Mouse (Mus musculus) forebrain, embryonic 15.5 days (tissue): ENCODE data around the gene Gtpbp1. TPM values are rescaled to one million over a fixed set of nuclear protein-coding genes. Genes with fewer than 3 reads are reported as not detected.
A peak's percentile ranks its signal among the peaks of the same experiment; 100 is the strongest.

Source experiments
- ATAC-seq: fragments of 200-750 bp; cut with Nextera tagmentation; replicated peaks from 2 replicates; pipeline ENCODE4 v1.8.0; 2017; ENCODE audit warnings: mild to moderate bottlenecking, moderate TSS enrichment, moderate library complexity
- H3K27ac ChIP-seq: fragments of 300-500 bp; sonication (generic); replicated peaks from 2 replicates; pipeline ENCODE4 v1.5.1; 2015; ENCODE audit warnings: mild to moderate bottlenecking, inconsistent platforms
- H3K27me3 ChIP-seq: fragments of 300-500 bp; sonication (generic); 2 replicates; pipeline ENCODE4 v1.6.1; 2015; ENCODE audit warnings: inconsistent platforms
- H3K36me3 ChIP-seq: fragments of 300-500 bp; sonication (generic); 2 replicates; pipeline ENCODE4 v1.6.1; 2015; ENCODE audit warnings: mild to moderate bottlenecking, inconsistent platforms
- H3K4me1 ChIP-seq: fragments of 300-500 bp; sonication (generic); 2 replicates; pipeline ENCODE4 v1.6.1; 2015; ENCODE audit warnings: inconsistent platforms
- H3K4me2 ChIP-seq: fragments of 300-500 bp; sonication (generic); replicated peaks from 2 replicates; pipeline ENCODE4 v1.6.1; 2015; ENCODE audit warnings: mild to moderate bottlenecking, inconsistent platforms
- H3K4me3 ChIP-seq: fragments of 300-500 bp; sonication (generic); 2 replicates; pipeline ENCODE4 v1.5.1; 2015; ENCODE audit warnings: mild to moderate bottlenecking, inconsistent platforms
- H3K9ac ChIP-seq: fragments of 300-500 bp; sonication (generic); replicated peaks from 2 replicates; pipeline ENCODE4 v1.6.1; 2015; ENCODE audit warnings: mild to moderate bottlenecking, inconsistent platforms
- H3K9me3 ChIP-seq: fragments of 300-500 bp; sonication (generic); 2 replicates; pipeline ENCODE4 v1.6.1; 2016; ENCODE audit warnings: inconsistent platforms
- WGBS: fragments of 180-500 bp; shearing (Covaris S2); methylation state at CpG from one replicate; pipeline ENCODE4 v1.1.7; 2015; ENCODE audit warnings: mixed read lengths; 5-methylcytosine and 5-hydroxymethylcytosine counted together
- polyA plus RNA-seq: library from polyadenylated mRNA; unstranded; fragments of >200 nt; fragmentation: Nextera tagmentation; extraction: Ambion mirVana; gene quantifications from 2 replicates; pipeline ENCODE4 v1.2.1, GENCODE M21; 2015

The Gtpbp1 gene
- polyA plus RNA-seq, 1 experiment from 2014 or later = 53.9 TPM

DNA sequence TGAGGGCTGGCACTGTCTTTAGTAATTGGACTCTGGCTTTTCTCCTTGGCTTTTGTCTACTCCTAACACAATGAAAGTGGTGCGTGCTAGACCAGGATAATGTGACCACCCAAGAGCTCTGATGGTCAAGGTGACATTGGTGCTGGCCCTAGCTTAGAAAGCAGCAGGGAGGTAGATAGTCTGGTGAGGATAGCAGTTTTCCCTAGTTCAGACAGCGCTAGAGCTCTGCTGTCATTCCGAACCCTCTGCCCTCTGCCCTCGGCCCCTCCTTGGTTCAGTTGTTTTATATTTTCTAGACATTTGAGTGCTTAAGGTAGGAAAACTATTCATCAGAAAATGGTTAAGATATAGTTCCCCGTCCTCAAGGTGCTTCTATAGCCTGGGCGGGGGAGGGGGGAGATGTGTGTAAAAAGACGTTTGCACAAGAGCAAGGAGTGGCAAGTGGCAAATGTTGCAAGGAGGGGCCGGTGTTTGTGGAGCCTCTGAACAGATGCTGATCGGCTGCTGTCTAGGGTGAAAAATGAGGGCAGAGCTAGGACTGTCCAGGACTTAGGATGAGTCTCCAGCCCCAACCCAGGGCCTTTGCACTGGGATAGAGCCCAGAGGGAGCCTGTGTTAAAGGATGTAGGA, 7.0 kb downstream of the Gtpbp1 start:
- Histone ChIP-seq H3K27ac (peak overlapping the region; percentile 66), H3K4me1 (peaks cover 20% of the 10 kb centered on the region), H3K9ac (no peak overlapping the region), H3K36me3 (0 out of 2 replicates have a peak, but pooled peaks cover 4% of the 10 kb centered on the region), H3K9me3 (no peaks in the 10 kb centered on the region), H3K27me3 (no peaks in the 10 kb centered on the region), H3K4me3 (no peak overlapping the region), H3K4me2 (no peak overlapping the region)
- 71% methylated on average over 9 of the region's 9 CpGs for WGBS
- ATAC-seq = peak; percentile 11; the same call in 1 of the 2 replicates

- ATAC-seq = no peak
- H3K9ac ChIP-seq = no peak overlapping the region
- H3K27me3 ChIP-seq = no peaks in the 10 kb centered on the region
- H3K36me3 ChIP-seq = peaks cover 40% of the 10 kb centered on the region
- no peak overlapping the region for H3K4me3 ChIP-seq
- WGBS = 77% methylated on average over 17 of the region's 17 CpGs
- 0 out of 2 replicates have a peak, but pooled peaks cover 5% of the 10 kb centered on the region for H3K4me1 ChIP-seq
- H3K9me3 ChIP-seq = no peaks in the 10 kb centered on the region
- H3K27ac ChIP-seq = 0 out of 2 replicates have a peak overlapping the region, but pooled peaks have one; percentile 13
- no peak overlapping the region for H3K4me2 ChIP-seq
These were observed 16.1 kb downstream of the Gtpbp1 start for GRCm38 (mm10) chr15:79706603-79707214.

GRCm38 (mm10) chr15:79708229-79708822, 17.7 kb downstream of the Gtpbp1 start:
- H3K36me3 ChIP-seq = peaks cover 54% of the 10 kb centered on the region
- WGBS = 92% methylated on average over 5 of the region's 5 CpGs
- ATAC-seq = no peak
- 0 out of 2 replicates have a peak, but pooled peaks cover 5% of the 10 kb centered on the region for H3K4me1 ChIP-seq
- H3K27me3 ChIP-seq = no peaks in the 10 kb centered on the region
- no peak overlapping the region for H3K4me3 ChIP-seq
- no peak overlapping the region for H3K27ac ChIP-seq
- H3K4me2 ChIP-seq = no peak overlapping the region
- no peak overlapping the region for H3K9ac ChIP-seq
- no peaks in the 10 kb centered on the region for H3K9me3 ChIP-seq

- Histone ChIP-seq H3K27me3 (no peaks in the 10 kb centered on the region), H3K27ac (no peak overlapping the region), H3K36me3 (peaks cover 85% of the 10 kb centered on the region), H3K9me3 (no peaks in the 10 kb centered on the region), H3K4me3 (no peak overlapping the region), H3K4me2 (no peak overlapping the region), H3K9ac (no peak overlapping the region), H3K4me1 (no peaks in the 10 kb centered on the region)
- ATAC-seq = no peak
- 91% methylated on average over 7 of the region's 7 CpGs for WGBS
These were observed 25.0 kb downstream of the Gtpbp1 start for GRCm38 (mm10) chr15:79715646-79716045.

DNA sequence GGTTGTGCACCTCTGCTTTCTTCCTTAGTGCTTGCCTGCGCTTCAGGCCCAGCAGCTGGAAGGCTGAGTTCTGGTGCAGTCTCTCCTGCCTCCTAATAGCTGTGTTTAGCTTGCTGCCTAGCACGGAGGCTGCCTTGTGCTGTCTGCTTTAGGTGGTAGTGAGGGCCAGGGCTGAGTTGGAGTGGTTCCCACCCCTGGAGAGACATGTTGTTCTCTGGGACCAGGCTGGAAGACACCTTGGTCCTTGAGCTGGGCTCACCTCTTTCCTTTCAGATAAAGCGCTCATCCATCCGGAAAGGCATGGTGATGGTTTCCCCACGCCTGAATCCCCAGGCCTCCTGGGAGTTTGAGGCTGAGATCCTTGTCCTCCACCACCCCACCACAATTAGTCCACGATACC, 26.1 kb downstream of the Gtpbp1 start:
- no peaks in the 10 kb centered on the region for H3K4me1 ChIP-seq

GRCm38 (mm10) chr15:79720267-79720666, 29.6 kb downstream of the Gtpbp1 start:
- ATAC-seq = no peak
- Histone ChIP-seq H3K27ac (no peak overlapping the region), H3K9ac (no peak overlapping the region), H3K4me1 (no peaks in the 10 kb centered on the region), H3K27me3 (no peaks in the 10 kb centered on the region), H3K4me3 (no peak overlapping the region), H3K9me3 (no peaks in the 10 kb centered on the region), H3K4me2 (no peak overlapping the region), H3K36me3 (peaks cover 63% of the 10 kb centered on the region)
- 90% methylated on average over 8 of the region's 8 CpGs for WGBS

More for the DNA sequence above, 26.1 kb downstream of the Gtpbp1 start:
- ATAC-seq = no peak
- H3K4me3 ChIP-seq = no peak overlapping the region
- no peak overlapping the region for H3K9ac ChIP-seq
- no peak overlapping the region for H3K27ac ChIP-seq
- H3K27me3 ChIP-seq = no peaks in the 10 kb centered on the region
- H3K36me3 ChIP-seq = peaks cover 81% of the 10 kb centered on the region
- WGBS = 81% methylated on average over 6 of the region's 6 CpGs
- H3K9me3 ChIP-seq = no peaks in the 10 kb centered on the region
- H3K4me2 ChIP-seq = no peak overlapping the region

GRCm38 (mm10) chr15:79720796-79721195, 30.2 kb downstream of the Gtpbp1 start:
- H3K4me1 ChIP-seq = no peaks in the 10 kb centered on the region
- no peak overlapping the region for H3K27ac ChIP-seq
- H3K9ac ChIP-seq = no peak overlapping the region
- H3K36me3 ChIP-seq = peaks cover 64% of the 10 kb centered on the region
- H3K4me2 ChIP-seq = no peak overlapping the region
- H3K27me3 ChIP-seq = no peaks in the 10 kb centered on the region
- 89% methylated on average over 4 of the region's 4 CpGs for WGBS
- no peak for ATAC-seq
- no peaks in the 10 kb centered on the region for H3K9me3 ChIP-seq
- no peak overlapping the region for H3K4me3 ChIP-seq

GRCm38 (mm10) chr15:79723439-79723838, 32.8 kb downstream of the Gtpbp1 start:
- no peaks in the 10 kb centered on the region for H3K9me3 ChIP-seq
- no peak overlapping the region for H3K4me3 ChIP-seq
- WGBS = 28% methylated on average over 1 of the region's 1 CpGs
- peak overlapping the region; percentile 34; the same call in 1 of the 2 replicates for H3K27ac ChIP-seq
- H3K4me1 ChIP-seq = no peaks in the 10 kb centered on the region
- ATAC-seq = 0 out of 2 replicates have a peak, but pooled peaks have one; percentile 17
- H3K36me3 ChIP-seq = peaks cover 65% of the 10 kb centered on the region
- H3K9ac ChIP-seq = no peak overlapping the region
- H3K27me3 ChIP-seq = no peaks in the 10 kb centered on the region
- H3K4me2 ChIP-seq = no peak overlapping the region

- Histone ChIP-seq H3K9me3 (no peaks in the 10 kb centered on the region), H3K36me3 (peaks cover 65% of the 10 kb centered on the region), H3K4me2 (no peak overlapping the region), H3K9ac (no peak overlapping the region), H3K27ac (no peak overlapping the region), H3K4me3 (no peak overlapping the region), H3K4me1 (no peaks in the 10 kb centered on the region), H3K27me3 (no peaks in the 10 kb centered on the region)
- no peak for ATAC-seq
- WGBS = 89% methylated on average over 11 of the region's 11 CpGs
These were observed 34.6 kb downstream of the Gtpbp1 start for GRCm38 (mm10) chr15:79725190-79725789.

DNA sequence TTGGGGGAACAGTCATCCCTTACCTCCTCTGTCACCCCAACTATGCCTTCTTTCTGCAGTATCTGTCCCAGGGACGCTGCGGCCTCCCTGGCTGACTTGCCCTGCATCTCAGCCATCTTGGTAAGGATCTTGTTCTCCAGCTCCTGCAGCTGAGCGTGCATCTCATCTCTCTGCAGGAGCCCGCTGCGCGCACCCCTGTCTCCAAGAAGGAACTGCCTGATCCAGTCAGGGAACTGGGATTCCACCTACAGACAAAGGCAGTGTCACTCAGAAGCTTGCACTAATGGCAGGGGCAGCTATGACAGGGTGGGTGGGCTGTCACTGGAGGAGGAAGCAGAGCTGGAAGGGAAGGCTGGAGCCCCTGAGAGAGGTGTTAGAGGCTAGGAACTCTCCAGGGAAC, 37.2 kb downstream of the Gtpbp1 start:
- Histone ChIP-seq H3K36me3 (peaks cover 70% of the 10 kb centered on the region), H3K4me3 (no peak overlapping the region), H3K4me1 (no peaks in the 10 kb centered on the region), H3K27ac (no peak overlapping the region), H3K9me3 (no peaks in the 10 kb centered on the region), H3K4me2 (no peak overlapping the region), H3K9ac (no peak overlapping the region), H3K27me3 (no peaks in the 10 kb centered on the region)
- 72% methylated on average over 6 of the region's 6 CpGs for WGBS
- no peak for ATAC-seq

- Histone ChIP-seq H3K27me3 (no peaks in the 10 kb centered on the region), H3K27ac (no peak overlapping the region), H3K9ac (no peak overlapping the region), H3K4me1 (no peaks in the 10 kb centered on the region), H3K9me3 (no peaks in the 10 kb centered on the region), H3K4me3 (no peak overlapping the region), H3K36me3 (peaks cover 75% of the 10 kb centered on the region), H3K4me2 (no peak overlapping the region)
- no peak for ATAC-seq
- WGBS = 52% methylated on average over 5 of the region's 5 CpGs
These were observed 37.7 kb downstream of the Gtpbp1 start for GRCm38 (mm10) chr15:79728311-79728710.

DNA sequence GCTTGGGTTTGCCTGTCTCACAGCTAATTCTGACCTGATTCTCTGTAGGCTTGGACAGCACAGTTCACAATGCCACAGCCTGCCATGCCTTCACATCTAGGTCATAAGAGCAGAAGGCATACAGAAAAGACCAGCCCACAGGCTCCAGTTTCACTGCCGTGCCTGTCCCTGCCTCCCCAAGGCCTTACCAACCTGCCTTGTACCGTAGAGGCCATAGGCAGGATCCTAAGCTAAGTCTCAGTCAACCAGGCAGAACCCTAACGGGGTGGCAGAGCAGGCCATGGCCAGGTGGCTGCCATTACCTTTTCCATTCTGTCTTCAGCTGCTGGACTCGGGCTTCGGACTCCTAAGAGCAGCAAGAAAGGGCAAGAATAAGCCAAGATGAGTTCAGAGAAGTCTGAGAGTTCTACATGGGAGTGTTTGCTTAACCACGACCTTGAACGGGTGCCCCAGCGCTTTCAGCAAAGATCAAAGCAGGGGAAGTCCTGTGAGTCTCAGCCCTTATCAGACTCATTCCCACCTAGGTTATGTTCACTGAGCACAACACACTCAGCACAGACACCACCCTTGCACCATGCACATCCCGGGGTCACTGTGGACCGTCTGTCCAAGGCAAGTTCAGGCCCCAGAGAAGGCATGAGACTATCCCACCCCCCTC, 38.2 kb downstream of the Gtpbp1 start:
- H3K4me3 ChIP-seq = no peak overlapping the region
- H3K27me3 ChIP-seq = no peaks in the 10 kb centered on the region
- 90% methylated on average over 10 of the region's 10 CpGs for WGBS
- no peaks in the 10 kb centered on the region for H3K9me3 ChIP-seq
- H3K9ac ChIP-seq = no peak overlapping the region
- peaks cover 80% of the 10 kb centered on the region for H3K36me3 ChIP-seq
- no peaks in the 10 kb centered on the region for H3K4me1 ChIP-seq
- ATAC-seq = no peak
- H3K27ac ChIP-seq = no peak overlapping the region
- no peak overlapping the region for H3K4me2 ChIP-seq
